Mouse (Mus musculus): ENCODE measurements around the gene Myo9b.
"Not testable (repeated sequence)": the region's sequence is repeated elsewhere in the genome, so short reads cannot be mapped to it uniquely, and the experiment has no call there.

Gene Myo9b

DNA sequence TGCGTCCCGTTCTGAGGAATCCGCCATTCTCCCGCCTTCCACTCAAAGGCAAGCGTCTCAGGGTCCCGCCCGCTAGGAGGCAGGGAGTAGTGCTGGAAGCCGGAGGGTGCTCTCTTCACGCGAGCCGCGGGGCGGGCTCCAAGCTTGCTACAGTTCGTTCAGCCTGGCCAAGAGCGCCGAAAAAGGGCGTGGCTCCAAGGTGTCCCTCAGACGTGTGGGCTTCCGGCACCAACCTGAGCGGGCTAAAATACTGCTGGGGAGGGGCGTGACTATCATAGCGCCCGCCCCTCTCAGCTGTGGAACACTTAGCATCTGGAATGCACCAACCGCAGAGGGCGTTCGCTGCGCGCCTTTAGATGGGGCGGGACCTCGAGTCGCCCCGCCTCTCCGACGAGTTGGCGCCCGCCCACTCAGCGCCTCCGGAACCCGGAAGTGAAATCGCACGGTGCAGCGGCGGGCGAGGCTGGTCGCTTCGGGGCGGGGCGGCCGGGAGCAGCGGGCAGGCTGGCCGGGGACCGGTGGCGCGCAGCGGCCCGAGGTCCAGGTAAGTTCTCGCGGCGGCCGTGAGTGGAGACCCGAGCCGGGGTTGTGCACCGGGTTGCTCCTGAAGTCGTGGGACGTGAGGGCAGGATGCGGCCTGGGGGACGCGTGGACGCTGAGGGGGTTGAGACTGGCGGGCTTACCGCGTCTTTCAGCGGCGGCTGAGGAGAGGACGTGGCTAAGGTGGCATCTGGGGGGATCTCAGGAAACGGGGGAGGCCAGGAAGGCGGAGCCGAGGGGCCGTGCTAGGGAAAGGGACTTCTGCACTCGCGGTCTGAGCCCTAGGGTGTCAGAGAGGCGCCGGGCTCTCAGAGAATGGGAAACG, at the start of gene Myo9b, which contains the start of gene Haus8:
Myo9b (plus strand) TSS at position 429 of the 865 bp plus-strand sequence.
Haus8 (minus strand) TSS at position 649 of the 865 bp plus-strand sequence.
- DNase-seq (ENCODE audit: low spot score): peak; percentile 98

DNA sequence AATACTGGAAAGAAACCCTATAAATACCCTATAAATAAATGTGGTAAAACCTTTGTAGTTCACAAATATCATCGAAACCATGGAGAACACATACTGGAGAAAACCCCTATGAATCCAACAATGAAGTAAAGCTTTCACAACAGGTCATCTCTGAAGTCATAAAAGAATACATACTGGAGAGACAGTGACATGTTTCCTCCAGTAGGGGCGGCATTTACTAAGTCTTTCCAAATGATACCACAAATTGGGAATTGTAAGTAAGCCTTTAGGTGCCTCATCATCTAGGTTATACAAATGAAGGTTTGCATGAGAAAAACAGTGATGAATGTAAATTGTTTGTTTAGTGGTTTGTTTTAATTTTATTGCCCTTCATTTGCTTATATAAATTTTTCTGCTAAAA, 48.0 kb upstream of the Myo9b start:
- DNase-seq (ENCODE audit: low spot score): peak; percentile 34

DNA sequence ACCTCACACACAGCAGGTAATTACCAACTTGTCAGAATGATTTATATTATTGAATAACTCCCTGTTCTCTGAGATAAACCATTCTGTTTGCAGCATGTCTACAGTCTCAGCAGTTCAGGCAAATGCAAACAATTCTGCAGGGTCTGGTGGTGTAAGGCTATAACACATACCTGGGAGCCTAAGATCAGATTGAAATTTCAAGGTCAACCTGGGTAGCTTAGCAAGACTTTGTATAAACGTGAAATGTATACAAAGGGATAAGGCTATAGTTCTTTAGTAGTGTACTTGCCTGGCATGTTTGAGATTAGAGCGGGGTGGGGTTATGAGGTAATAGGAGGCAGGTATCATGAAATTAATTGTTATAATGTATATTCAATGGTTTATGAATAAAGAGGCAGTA, 29.8 kb upstream of the Myo9b start:
- DNase-seq (ENCODE audit: low spot score): no peak

DNA sequence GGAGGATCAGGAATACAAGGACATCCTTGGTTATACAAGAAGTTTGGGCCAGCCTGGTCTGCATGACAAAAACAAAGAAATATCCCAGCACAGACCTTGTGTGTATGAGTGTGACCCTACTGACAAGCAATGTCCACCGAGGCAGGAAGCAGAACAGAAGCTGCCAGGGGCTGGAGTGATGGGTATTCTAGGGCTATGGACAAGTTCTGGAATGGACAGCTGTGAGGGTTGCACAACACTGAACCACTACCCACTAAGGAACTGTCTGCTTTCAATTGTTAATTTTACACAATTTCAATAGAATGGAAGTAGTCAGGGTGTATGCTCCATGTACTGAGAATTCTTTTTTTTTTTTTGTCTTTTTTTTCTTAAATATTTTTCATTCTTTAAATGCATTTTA, 24.3 kb upstream of the Myo9b start:
- no peak for DNase-seq (ENCODE audit: low spot score)

DNA sequence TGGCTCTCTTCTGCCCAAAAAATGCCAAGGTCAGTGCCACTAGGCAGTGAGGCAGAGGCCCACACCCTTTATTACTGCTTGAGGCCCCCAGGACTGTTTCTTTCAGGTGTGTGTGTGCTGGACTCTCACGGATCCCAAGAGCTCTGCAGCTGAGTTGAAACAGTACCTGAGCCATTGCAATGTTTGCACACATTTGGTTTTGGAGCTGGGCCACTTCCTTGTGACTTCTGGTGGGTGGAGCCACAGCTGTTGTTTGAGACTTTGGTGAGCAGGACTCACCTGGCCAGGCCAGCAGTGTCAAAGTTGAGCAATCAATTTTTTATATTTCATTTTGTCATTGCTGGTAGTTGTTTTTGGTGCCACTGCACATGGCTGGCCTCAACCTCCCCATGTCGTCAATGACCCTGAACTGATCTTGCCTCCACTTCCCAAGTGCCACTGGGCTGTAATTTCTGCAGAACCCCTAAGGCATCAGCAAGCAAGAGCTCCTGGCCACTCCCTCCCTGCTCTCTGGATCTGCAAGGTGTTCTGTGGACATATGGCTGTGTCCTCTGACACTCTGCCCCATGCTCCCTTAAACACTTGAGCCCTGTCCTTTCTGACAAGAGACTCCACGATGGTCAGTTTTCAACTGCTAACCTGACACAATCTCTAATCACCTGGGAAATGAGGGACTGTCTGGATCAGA, 15.8 kb upstream of the Myo9b start:
- DNase-seq (ENCODE audit: low spot score): peak; percentile 83

DNA sequence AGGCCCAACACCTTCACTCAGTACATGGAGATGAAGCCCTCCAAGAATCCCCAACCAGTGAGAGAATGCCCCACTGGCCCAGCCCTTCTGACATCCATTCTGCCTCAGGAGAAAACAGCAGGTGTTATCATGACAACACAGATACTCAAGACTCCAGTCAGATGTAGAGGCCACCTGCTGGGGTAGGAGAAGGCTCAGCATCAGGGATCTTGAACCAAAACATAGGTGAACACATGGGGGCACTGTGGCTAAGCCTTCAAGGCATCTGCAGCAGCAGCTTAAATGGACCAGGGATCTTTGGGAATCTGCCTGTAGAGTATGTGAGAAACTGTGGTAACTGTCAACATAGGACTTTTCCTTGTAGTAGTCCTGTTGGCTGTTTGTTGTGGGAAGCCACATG, 11.3 kb upstream of the Myo9b start:
- DNase-seq (ENCODE audit: low spot score): no peak

DNA sequence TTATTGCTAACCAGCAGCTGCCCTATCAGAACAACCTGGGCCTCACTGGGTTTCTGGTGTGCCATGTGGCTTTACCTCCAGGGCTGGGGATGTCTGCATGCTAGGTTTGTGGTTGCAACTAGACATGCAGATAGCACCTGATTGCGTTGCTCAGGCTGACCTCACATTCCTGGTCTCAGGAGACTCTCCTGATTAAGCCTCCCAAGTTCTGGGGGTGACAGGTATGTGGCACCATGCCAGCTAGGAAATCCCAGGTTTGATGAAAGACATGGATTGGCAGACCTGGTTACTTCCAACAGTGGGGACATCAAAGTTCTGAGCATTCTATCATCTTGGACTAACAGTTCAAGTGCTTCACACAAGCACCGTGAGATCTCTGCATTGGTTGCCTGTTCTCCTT, 4.8 kb upstream of the Myo9b start:
- DNase-seq (ENCODE audit: low spot score): no peak

DNA sequence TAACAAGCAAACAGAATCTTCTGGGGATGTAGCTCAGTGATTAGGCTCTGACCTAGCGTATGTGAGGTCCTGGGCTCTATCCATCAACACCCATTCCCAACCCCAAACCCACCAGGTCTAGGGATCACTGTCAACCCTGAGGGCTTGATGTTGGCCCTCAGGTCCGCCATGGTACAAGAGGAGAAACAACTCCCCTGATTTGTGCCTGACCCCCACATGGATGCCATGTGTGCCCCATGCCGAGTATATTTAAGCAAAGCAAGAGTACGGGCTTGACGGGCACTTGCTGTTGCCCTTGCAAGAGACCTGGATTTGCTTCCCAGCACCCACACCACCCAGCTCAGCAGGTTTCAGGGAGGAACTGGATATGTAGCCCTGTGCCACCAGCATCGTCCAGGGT, 4.2 kb upstream of the Myo9b start:
- not testable (repeated sequence) for DNase-seq (ENCODE audit: low spot score)

DNA sequence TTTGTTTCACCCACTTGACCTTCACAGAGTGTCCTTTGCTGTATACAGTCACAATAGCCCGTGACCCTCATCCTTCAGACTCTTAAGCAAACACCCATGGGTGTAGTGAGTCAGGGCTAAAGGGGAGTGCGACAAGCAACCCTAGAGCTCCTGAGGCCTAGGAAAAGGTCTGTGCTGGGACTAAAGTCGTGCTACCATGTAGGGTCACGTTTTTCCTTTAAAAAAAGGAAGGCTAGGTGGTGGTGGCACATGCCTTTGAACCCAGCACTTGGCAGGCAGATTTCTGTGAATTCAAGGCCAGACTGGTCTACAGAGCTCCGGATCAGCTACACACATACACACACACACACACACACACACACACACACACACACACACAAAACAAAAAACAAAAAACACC, 884 bp upstream of the Myo9b start:
- DNase-seq (ENCODE audit: low spot score): no peak

DNA sequence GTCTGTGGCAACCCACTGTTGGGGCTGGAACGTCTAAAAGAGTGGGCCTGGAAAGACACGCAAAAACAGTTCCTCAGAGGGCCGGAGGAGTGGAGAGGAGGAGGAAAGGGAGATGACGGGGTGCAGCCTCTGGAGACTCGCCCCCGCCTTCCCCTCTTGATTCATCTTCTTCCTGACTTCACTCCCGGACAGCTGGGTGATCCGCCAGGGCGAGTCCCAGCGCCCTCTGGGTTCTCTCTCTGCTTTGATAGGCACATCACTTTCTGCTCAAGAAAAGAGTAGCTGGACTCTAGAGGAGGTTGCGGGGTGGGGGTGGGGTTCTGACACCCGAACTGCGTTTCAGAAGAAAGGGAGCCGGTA, 617 bp downstream of the Myo9b start:
- peak; percentile 60 for DNase-seq (ENCODE audit: low spot score)

DNA sequence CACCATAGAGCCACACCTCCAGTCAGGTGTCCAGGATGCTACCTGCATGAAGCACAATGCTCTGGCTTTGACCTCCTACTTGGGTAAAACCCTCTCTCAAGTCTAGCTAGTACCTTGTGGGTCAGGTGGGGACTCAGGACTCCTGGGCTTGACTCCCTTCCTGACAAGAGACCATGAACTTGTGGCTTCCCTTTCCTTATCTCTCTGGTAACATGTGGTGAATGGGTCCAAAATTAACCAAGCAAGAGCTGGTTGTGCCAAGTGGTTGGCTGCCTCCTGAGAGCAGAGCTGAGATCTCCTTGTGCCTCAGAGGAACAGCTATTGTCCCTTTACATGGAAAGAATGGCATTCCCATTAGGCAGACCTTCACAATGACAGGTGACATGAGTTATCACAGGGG, 2.0 kb downstream of the Myo9b start:
- no peak for DNase-seq (ENCODE audit: low spot score)

DNA sequence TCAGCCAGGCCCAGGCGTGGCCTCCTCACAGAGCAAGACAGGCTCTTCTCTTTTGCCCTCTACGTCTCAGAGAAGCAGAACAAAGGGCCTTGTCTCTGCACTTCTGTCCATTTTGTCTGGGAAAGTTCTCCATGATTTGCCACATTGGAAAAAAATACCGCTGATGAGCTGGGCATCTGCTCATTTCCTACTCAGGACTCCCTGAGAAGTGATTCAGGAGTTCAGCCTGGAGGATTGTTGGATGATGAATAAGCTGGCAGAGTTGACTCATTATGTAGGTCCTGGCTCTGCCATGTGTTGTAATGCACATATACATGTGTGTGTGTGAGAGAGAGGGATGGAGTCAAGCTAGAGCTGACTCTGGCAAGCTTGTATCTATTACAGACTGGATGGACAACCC, 3.7 kb downstream of the Myo9b start:
- no peak for DNase-seq (ENCODE audit: low spot score)

DNA sequence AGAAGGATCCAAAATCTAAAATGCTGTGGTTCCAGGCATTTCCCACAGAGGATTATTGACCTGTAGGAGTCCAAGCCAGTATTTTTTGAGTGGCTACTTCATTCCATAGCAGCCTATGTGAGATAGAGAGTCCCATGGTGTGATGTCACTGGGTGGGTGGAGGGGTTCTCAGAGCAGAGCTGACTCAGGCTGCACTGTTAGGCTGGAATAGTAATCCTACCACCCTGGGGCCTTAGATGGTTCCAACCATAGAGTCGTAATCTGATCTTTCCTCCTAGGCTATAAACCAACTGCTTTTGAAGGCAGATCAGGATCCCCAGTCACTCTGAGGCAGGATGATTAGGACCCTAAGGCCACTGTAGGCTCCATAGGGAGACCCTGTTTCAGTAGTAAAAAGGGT, 6.9 kb downstream of the Myo9b start:
- not testable (repeated sequence) for DNase-seq (ENCODE audit: low spot score)

DNA sequence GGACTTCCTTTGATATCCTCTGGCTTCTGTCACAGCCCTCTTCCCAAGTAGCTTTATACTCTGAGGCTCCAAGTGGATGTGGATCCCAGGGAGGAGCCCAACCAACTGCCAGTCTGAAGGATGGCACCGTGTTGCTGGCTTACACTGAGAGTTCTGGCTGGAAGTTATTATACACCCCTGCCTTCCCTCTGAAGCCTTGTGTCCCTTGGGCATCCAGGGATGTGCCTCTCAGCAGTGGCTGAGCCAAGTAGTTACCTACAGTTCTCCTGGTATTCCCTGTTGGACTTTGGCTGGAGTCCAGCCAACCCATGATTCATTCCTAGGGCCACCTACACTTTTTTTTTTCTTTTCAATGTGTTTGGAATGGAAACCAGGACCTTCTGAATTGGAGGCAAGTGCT, 9.2 kb downstream of the Myo9b start:
- DNase-seq (ENCODE audit: low spot score): not testable (repeated sequence)

DNA sequence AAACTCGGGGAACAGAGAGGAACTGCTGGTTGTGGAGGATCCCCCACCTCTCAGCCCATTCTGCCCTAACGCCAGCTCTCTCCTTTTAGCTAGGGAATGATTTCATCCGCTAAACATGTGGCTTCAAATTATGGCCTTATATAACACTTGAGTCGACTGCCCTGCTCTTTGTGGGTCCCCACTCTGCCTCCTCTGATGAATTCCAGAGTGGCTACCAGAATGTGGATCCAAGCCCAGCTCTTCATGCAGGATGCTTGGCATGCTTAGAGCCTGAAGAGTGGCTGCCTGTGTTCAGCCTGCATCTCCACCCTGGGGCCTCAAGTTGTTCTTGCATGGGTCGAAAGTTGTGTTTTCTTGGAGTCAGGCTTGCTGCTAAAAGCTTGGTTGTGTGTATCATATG, 10.1 kb downstream of the Myo9b start:
- peak; percentile 70 for DNase-seq (ENCODE audit: low spot score)

DNA sequence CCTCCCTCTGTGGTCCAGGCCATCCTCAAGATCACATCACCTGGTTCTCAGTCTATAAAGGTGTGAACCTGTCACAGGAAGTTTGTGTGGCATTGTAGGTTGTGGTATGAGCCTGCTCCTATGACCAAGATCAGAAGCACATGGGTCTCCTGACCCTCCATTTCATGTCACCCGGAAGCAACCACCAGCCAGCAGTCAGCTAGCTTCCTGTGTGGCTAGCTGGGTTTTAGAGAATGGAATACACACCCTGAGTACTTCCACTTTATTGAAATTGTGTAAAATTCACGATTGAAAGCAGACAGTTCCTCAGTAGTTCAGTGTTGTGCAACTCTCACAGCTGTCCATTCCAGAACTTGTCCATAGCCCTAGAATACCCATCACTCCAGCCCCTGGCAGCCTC, 13.7 kb downstream of the Myo9b start:
- not testable (repeated sequence) for DNase-seq (ENCODE audit: low spot score)

DNA sequence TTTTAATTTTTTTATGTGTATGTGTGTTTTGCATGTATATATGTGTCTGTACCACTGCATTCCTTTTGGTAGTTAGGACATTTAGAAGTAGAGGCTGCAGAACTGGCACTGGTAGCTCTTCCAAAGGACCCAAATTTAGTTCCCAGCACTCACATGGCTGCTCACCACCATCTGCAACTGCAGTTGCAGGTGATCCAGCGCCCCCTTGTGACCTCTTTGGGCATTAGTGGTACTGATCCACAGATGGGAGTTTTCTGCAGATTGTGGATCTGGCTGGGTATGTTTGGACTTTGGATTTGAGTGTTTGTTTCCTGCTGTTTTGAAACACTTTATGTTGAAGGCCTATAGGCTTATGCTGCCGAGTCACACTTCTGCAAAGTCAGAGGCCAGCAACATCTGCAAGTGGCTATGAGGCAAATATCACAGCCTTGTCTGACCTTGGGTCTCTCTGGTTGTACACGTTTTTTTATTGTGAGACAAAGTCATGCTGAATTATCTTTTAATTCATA, 16.0 kb downstream of the Myo9b start:
- no peak for DNase-seq (ENCODE audit: low spot score)

DNA sequence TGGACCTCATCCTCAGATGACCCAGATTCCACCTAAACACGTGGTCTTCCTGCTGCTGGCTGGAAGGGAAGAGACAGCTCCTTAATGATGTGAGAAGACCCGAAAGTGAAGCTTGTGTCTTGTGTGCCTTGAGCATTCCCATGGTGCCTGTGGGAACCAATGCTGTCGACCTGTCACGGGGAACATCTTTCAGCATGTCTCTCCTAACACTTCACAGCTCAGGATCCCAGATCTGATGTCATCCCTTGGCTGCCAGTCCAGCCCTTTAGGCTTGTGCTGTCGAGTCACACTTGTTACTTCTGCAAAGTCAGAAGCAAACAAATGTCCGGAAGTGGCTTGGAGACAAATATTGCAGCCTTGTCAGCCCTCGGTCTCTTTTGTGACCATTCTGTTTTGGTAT, 16.6 kb downstream of the Myo9b start:
- DNase-seq (ENCODE audit: low spot score): peak; percentile 55

DNA sequence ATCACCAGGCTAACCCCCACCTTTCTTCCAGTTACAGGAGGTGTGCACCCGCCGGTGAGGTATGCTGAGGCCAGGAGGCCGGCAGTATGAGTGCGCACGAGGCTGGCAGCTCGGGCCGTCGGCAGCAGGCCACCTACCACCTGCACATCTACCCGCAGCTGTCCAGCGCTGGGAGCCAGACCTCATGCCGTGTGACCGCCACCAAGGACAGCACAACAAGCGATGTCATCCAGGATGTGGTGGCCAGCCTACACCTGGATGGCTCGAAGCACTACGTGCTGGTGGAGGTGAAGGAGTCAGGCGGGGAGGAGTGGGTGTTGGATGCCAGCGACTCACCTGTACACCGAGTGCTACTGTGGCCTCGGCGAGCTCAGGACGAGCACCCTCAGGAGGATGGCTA, 17.7 kb downstream of the Myo9b start:
- DNase-seq (ENCODE audit: low spot score): no peak

DNA sequence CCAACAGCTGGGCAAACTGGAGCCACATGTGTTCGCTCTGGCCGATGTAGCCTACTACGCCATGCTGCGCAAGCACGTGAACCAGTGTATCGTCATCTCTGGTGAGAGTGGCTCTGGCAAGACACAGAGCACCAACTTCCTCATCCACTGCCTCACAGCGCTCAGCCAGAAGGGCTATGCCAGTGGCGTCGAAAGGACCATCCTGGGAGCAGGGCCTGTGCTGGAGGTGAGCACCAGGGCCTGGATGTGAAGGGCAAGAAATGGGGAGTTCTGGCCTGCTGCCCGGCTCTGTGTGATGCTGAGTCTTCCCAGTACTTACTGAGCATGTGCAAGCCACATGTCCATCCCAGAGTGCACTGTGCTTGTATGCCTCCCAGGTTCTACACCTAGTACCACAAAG, 18.4 kb downstream of the Myo9b start:
- DNase-seq (ENCODE audit: low spot score): no peak

DNA sequence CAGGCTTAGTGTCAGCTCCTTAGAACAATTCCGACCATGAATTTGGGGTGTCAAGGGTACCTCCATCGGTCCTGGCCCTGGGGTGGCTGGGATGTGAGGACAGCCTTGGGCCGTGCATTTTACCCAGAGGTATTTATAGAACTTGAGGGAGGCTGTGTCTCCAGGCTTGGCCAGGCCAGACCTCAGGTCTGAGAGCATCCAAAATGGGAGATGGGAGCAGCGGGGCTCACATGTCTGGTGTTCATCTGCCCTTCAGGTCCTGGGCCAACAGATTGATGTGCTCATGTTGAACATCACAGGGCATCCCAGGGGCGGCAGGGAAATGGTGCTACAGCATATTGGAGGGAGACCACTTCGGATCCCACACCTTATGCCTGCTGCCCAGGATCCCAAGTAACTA, 18.8 kb downstream of the Myo9b start:
- no peak for DNase-seq (ENCODE audit: low spot score)

DNA sequence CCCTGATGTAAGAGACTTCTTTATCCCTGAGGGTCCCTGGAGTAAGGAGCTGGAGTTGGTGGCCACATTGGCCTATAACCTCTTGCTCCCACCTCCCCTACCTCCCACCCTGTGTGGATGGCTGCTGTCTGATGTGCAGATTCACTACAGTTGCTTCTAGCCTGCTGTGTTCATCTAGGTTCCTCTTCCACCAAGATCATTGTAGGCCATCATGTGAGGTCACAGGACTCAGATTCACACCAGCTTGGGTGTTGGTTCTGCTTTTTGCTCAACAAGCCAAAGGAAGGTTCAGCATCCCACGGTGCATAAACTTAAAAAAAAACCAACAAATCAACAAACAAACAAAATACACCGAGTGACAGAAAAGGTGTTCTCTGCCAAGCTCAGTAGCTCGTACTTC, 21.4 kb downstream of the Myo9b start:
- not testable (repeated sequence) for DNase-seq (ENCODE audit: low spot score)

DNA sequence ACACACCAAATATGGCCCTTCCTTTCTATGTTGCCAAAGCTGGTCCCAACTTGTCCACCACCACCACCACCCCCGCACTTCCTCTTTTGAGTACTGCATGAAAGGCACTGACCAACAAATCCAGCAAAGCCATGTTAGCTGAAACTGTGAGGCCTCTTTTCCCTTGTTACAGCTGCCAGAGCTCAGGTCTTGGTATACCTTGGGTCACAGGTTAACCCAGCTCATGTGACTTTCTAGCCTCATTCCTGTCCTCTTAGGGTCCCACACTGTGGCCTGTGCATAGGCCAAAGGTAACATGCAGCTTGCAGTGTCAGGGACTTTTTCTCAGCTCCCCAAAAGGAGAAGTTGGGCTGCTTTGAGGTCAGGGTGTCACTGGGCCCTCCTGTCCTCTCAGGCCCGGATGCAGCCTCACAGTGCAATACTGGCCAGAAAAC, 23.7 kb downstream of the Myo9b start:
- peak; percentile 34 for DNase-seq (ENCODE audit: low spot score)

Data from lung, postnatal 25 days (tissue).